Mouse (Mus musculus) megakaryocyte, embryonic 14.5 days (primary cell): ENCODE results near the gene Epb41l3.

Experiments
- FLI1 ChIP-seq: IDR thresholded peaks from 2 replicates; pipeline ENCODE4 v1.6.1; 2012; ENCODE audit warnings: low read length, inconsistent platforms, mixed read lengths
- GATA1 ChIP-seq: IDR thresholded peaks from 3 replicates; pipeline ENCODE4 v1.6.1; 2012; ENCODE audit warnings: mixed read lengths, low read length, inconsistent platforms, borderline replicate concordance

- TF ChIP-seq GATA1 (no peak), FLI1 (no peak)
These were observed 749 bp downstream of the Epb41l3 start for GRCm38 (mm10) chr17:69076238-69076625.
